Mouse (Mus musculus) erythroblast, embryonic 14.5 days (primary cell): Measurements from ENCODE around the gene Rpl35.

Source experiments
- GATA1 ChIP-seq: IDR thresholded peaks from 2 replicates; pipeline ENCODE4 v1.6.1; 2012; ENCODE audit warnings: low read length, inconsistent platforms, mixed read lengths
- TAL1 ChIP-seq: IDR thresholded peaks from 3 replicates; pipeline ENCODE4 v1.6.1; 2012; ENCODE audit warnings: low read length, inconsistent platforms, mixed read lengths

DNA sequence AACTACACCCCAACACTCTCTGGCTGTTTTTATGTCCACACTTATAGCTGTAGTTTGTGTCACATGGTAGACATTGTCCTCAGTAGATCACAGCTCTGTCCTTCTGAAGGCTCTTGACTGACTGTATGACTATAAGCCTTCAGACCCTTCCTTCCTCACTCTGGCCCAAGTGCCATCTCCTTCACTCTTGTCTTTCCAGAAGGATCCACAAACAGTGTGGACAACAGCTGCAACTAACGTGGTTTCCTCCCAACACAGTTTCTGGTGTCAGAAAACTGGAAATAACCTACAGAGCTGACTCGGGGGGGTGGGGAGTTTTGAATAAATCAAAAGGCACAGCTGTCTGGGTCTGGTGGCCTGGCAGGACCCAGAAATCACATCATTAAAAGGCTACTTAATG, 49.4 kb downstream of the Rpl35 start:
- TF ChIP-seq GATA1 (no peak), TAL1 (no peak)
